Mouse (Mus musculus): ENCODE measurements around the gene Clip2. TPM values are rescaled to one million over a fixed set of nuclear protein-coding genes. Genes with fewer than 3 reads are reported as not detected.

Clip2 gene
- 54.2 and 59.1 TPM in 2 replicates for polyA plus RNA-seq (2012; rRNA removed)

DNA sequence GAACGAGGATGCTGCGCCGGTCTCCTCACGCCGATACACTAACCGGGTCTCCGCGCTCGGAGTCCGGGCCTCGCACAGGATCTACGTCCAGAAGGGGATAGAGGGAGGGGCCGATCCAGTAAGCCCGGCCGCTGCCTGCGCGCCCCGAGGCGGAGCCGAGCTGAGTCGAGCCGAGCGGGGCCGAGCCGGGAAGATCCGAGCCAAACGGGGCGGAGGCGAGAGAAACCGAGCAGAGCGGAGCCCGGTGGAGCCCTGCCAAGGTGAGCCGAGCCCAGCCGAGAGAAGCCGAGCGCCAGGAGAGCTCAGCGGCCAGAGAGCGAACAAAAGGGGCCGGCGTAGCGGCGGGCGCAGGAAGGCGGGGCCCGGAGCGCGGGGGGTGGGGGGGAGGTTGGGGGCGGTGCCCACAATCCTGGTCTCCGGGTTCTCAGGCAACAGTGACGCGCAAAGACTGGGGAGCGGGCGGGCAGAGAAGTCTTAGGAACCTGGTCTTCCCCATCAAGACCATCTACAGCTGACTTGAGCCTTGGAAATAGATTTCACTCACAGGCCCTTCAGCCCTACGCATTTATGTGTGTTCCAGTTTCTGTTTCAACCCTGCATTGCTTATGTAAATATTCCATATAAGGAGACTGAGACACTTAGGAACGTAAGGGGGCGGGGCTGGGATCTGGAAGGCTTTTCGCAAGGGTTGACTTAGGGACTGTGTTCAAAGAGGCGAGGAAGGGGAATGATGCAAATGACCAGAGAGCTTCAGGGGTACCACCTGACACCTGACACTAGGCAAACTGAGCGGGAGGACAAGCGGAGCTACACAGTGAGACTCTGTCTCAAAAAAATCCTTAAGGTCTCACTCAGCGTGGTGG is at the start of gene Clip2:
TSS of gene Clip2 (minus strand) at position 325 of the 863 bp plus-strand sequence.
- Histone ChIP-seq H3K27ac (ENCODE audit: insufficient read depth, low read length) (peak within 1 kb of the TSS; percentile 79), H3K4me1 (ENCODE audit: control insufficient read depth, insufficient read depth, low read length) (peaks cover 13% of the 10 kb centered on the region), H3K4me3 (replicated peaks; ENCODE audit: insufficient read depth, low read depth, low read length) (peak within 1 kb of the TSS; percentile 96), H3K27me3 (ENCODE audit: control insufficient read depth, insufficient read depth, low read length) (no peaks in the 10 kb centered on the region)
- peak; percentile 99 to 100 for DNase-seq
- TF ChIP-seq POLR2A (IDR thresholded peaks at IDR 0.05; ENCODE audit: borderline replicate concordance, insufficient read depth, low read length): peak; percentile 42; the same call in 1 of the 2 replicates
- no peak for TF ChIP-seq CTCF (IDR thresholded peaks at IDR 0.05; ENCODE audit: borderline replicate concordance, insufficient read depth, low read depth, low read length)
- WGBS: 3% methylated on average over 59 of the region's 61 CpGs

DNA sequence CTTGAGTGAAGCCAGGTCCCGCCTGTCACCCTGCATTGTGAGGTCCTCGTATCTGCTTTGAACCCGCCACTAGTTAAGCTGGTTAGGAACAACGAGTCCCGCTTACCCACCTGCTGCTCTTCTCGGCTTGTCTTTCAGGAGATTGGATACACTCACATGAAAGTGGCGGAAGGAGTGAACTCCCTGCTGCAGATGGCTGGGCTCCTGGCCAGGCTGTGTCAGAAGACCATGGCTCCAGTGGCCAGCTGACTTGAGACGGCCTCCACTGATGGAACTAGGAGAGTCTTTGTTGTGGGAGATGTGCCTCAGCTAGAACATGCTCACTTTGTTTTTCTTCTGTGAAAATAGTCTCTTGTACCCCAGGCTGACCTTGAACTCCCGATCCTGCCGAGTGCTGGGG is 45.5 kb upstream of the Clip2 start:
- Histone ChIP-seq H3K27me3 (ENCODE audit: control insufficient read depth, insufficient read depth, low read length) (no peaks in the 10 kb centered on the region), H3K27ac (ENCODE audit: insufficient read depth, low read length) (no peak overlapping the region), H3K4me1 (ENCODE audit: control insufficient read depth, insufficient read depth, low read length) (no peaks in the 10 kb centered on the region), H3K4me3 (replicated peaks; ENCODE audit: insufficient read depth, low read depth, low read length) (no peak overlapping the region)
- peak in 1 of 2 experiments; percentile 27 for DNase-seq
- 20% methylated on average over 10 of the region's 10 CpGs for WGBS
- TF ChIP-seq CTCF (IDR thresholded peaks at IDR 0.05; ENCODE audit: borderline replicate concordance, insufficient read depth, low read depth, low read length): no peak
- no peak for TF ChIP-seq POLR2A (IDR thresholded peaks at IDR 0.05; ENCODE audit: borderline replicate concordance, insufficient read depth, low read length)

DNA sequence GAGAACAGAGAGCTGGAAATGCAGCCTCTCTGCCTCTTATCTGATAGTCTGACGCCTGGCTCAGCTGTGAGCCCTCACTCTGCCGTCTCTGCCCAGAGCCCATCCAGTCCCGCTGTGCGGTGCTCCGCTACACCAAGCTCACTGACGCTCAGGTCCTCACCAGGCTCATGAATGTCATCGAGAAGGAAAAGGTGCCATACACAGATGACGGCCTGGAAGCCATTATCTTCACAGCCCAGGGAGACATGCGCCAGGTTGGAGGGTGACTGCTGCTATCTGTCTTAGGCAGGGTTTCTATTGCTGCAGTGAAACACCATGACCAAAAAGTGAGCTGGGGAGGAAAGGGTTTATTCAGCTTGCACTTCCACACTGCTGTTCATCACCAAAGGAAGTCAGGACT is 40.9 kb upstream of the Clip2 start:
- Histone ChIP-seq H3K27me3 (ENCODE audit: control insufficient read depth, insufficient read depth, low read length) (no peaks in the 10 kb centered on the region), H3K4me3 (replicated peaks; ENCODE audit: insufficient read depth, low read depth, low read length) (no peak overlapping the region), H3K27ac (ENCODE audit: insufficient read depth, low read length) (no peak overlapping the region), H3K4me1 (ENCODE audit: control insufficient read depth, insufficient read depth, low read length) (peaks cover 4% of the 10 kb centered on the region; the same call in 1 of the 2 replicates)
- TF ChIP-seq CTCF (IDR thresholded peaks at IDR 0.05; ENCODE audit: borderline replicate concordance, insufficient read depth, low read depth, low read length) (no peak), POLR2A (IDR thresholded peaks at IDR 0.05; ENCODE audit: borderline replicate concordance, insufficient read depth, low read length) (no peak)
- WGBS: 89% methylated on average over 9 of the region's 9 CpGs
- no peak for DNase-seq

DNA sequence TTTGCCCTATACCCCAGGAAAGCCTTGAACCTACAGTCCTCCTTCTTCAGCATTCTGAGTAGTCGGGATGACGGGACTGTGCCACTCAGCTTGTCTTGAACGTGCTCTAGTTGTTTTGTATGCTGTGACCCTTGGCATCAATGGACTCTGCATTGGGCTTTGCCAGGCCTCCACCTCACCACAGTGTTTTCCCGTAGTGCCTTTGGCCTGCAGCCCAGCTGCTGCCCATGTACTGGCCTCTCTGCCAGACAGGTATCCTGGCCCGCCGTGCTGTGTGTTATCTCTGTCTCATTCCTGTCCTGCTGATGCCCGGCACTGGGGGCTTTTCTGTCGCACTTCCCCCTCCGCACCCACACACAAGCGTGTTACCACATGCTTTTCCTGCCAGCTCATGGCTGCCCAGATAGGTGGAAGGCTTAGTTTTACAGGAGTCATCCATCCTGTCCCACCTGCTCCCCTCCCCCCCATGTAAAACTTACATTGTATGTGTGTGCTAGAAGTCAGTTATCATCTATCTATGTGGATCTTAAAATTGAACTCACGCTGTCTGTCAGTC is 39.9 kb upstream of the Clip2 start:
- TF ChIP-seq CTCF (IDR thresholded peaks at IDR 0.05; ENCODE audit: borderline replicate concordance, insufficient read depth, low read depth, low read length): no peak
- TF ChIP-seq POLR2A (IDR thresholded peaks at IDR 0.05; ENCODE audit: borderline replicate concordance, insufficient read depth, low read length): no peak
- no peaks in the 10 kb centered on the region for H3K27me3 ChIP-seq (ENCODE audit: control insufficient read depth, insufficient read depth, low read length)
- H3K27ac ChIP-seq (ENCODE audit: insufficient read depth, low read length): no peak overlapping the region
- peaks cover 4% of the 10 kb centered on the region; the same call in 1 of the 2 replicates for H3K4me1 ChIP-seq (ENCODE audit: control insufficient read depth, insufficient read depth, low read length)
- WGBS: 30% methylated on average over 11 of the region's 11 CpGs
- H3K4me3 ChIP-seq (replicated peaks; ENCODE audit: insufficient read depth, low read depth, low read length): no peak overlapping the region
- peak; percentile 38 to 54 for DNase-seq

DNA sequence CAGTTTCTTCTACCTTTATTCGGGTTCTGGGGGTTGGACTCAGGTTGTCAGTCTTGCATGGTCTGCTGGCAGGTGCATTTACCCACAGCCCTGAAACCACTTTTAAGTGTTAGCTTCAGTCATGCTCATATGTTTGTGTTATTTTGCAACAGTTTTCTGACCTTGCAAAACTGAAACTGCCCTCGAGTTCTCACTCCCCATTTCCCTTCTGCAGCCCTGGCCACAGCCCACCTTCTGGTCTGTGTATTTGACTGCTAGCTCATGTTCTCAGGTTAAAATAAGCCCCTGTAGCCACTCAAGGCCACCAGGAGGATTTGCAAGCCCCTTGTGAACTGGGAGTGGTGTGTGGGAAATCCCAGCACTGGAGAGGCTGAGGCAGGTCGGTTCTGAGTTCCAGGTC is 37.7 kb upstream of the Clip2 start:
- H3K27me3 ChIP-seq (ENCODE audit: control insufficient read depth, insufficient read depth, low read length): no peaks in the 10 kb centered on the region
- H3K27ac ChIP-seq (ENCODE audit: insufficient read depth, low read length): no peak overlapping the region
- no peak for TF ChIP-seq CTCF (IDR thresholded peaks at IDR 0.05; ENCODE audit: borderline replicate concordance, insufficient read depth, low read depth, low read length)
- TF ChIP-seq POLR2A (IDR thresholded peaks at IDR 0.05; ENCODE audit: borderline replicate concordance, insufficient read depth, low read length): no peak
- DNase-seq: no peak
- H3K4me1 ChIP-seq (ENCODE audit: control insufficient read depth, insufficient read depth, low read length): peaks cover 4% of the 10 kb centered on the region; the same call in 1 of the 2 replicates
- no peak overlapping the region for H3K4me3 ChIP-seq (replicated peaks; ENCODE audit: insufficient read depth, low read depth, low read length)
- 87% methylated on average over 3 of the region's 3 CpGs for WGBS

DNA sequence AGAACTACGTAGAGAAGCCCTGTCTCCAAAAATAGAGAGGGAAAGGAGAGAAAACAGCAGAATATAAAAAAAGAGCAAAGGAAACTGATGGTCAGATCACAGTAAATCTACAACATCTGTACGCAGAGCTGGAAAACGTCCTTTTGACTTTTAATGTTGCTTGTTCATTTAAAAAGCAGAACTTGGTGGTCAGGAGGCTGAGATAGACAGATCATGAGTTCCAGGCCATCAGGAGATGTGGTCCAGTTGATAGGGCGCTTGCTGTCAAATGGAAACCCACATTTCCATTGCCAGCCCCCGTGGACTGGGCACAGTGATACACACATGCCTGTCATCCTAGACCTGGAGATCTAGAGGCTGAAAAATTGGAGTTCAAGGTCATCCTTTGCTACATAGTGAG is 32.6 kb upstream of the Clip2 start:
- H3K27ac ChIP-seq (ENCODE audit: insufficient read depth, low read length): no peak overlapping the region
- WGBS: 90% methylated on average over 5 of the region's 5 CpGs
- TF ChIP-seq CTCF (IDR thresholded peaks at IDR 0.05; ENCODE audit: borderline replicate concordance, insufficient read depth, low read depth, low read length) (no peak), POLR2A (IDR thresholded peaks at IDR 0.05; ENCODE audit: borderline replicate concordance, insufficient read depth, low read length) (no peak)
- no peaks in the 10 kb centered on the region for H3K27me3 ChIP-seq (ENCODE audit: control insufficient read depth, insufficient read depth, low read length)
- DNase-seq: no peak
- peaks cover 3% of the 10 kb centered on the region; the same call in 1 of the 2 replicates for H3K4me1 ChIP-seq (ENCODE audit: control insufficient read depth, insufficient read depth, low read length)
- no peak overlapping the region for H3K4me3 ChIP-seq (replicated peaks; ENCODE audit: insufficient read depth, low read depth, low read length)

DNA sequence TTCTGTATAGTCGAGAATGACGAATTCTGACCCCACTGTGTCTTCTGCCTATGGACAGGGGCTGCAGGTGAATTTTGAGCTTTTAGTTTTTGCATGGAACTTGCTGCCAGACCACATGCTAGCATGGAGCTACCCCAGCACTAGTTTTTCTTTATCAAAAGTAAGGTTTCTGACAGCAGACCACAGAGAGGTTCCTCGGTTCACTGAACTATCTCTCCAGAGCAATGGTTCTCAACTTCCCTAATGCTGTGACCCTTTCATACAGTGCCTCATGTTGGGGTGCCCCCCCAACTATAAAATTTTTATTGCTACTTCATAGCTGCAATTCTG is 31.6 kb upstream of the Clip2 start:
- TF ChIP-seq POLR2A (IDR thresholded peaks at IDR 0.05; ENCODE audit: borderline replicate concordance, insufficient read depth, low read length): no peak
- no peak for TF ChIP-seq CTCF (IDR thresholded peaks at IDR 0.05; ENCODE audit: borderline replicate concordance, insufficient read depth, low read depth, low read length)
- WGBS: 55% methylated on average over 3 of the region's 3 CpGs
- peaks cover 3% of the 10 kb centered on the region; the same call in 1 of the 2 replicates for H3K4me1 ChIP-seq (ENCODE audit: control insufficient read depth, insufficient read depth, low read length)

More for the DNA sequence above, 31.6 kb upstream of the Clip2 start:
- DNase-seq: no peak
- Histone ChIP-seq H3K27ac (ENCODE audit: insufficient read depth, low read length) (no peak overlapping the region), H3K27me3 (ENCODE audit: control insufficient read depth, insufficient read depth, low read length) (no peaks in the 10 kb centered on the region), H3K4me3 (replicated peaks; ENCODE audit: insufficient read depth, low read depth, low read length) (no peak overlapping the region)
